Mouse (Mus musculus): ENCODE measurements around the gene Gm20937.
"Not testable (repeated sequence)": the region's sequence is repeated elsewhere in the genome, so short reads cannot be mapped to it uniquely, and the experiment has no call there.

The Gm20937 gene

GRCm38 (mm10) chrY:68294798-68295197 lies at the start of gene Gm20937:
Gene Gm20937, minus strand, starts transcription at chrY:68294898.
- DNase-seq (ENCODE audit: low spot score in 2 of 2) = not testable (repeated sequence)
